Mouse (Mus musculus) gastrocnemius, adult 2 months (tissue): ENCODE data around the gene AB124611. TPM values are rescaled to one million over a fixed set of nuclear protein-coding genes. Genes with fewer than 3 reads are reported as not detected.
A peak's percentile ranks its signal among the peaks of the same experiment; 100 is the strongest.
"Not testable (repeated sequence)": the region's sequence is repeated elsewhere in the genome, so short reads cannot be mapped to it uniquely, and the experiment has no call there.

Source experiments
- DNase-seq: peaks from one replicate; pipeline ENCODE4 v3.0.0; 2022
- H3K27ac ChIP-seq: fragments of 200-600 bp; 2 replicates; pipeline ENCODE4 v1.8.1; 2022; ENCODE audit warnings: mild to moderate bottlenecking
- H3K4me3 ChIP-seq: fragments of 200-600 bp; 2 replicates; pipeline ENCODE4 v1.8.1; 2022; ENCODE audit warnings: mild to moderate bottlenecking, moderate library complexity
- CTCF ChIP-seq: fragments of 200-600 bp; IDR thresholded peaks from 2 replicates; pipeline ENCODE4 v1.8.1; 2022; ENCODE audit warnings: antibody characterized with exemption, mild to moderate bottlenecking, moderate library complexity
- intact Hi-C: fragments of 180-260 bp; cut with DNase I; formaldehyde crosslinking; loops from one replicate; pipeline ENCODE4 v1.15.1; 2025
- long read RNA-seq, 2 experiments: library from polyadenylated mRNA; stranded (forward); transcript quantifications; one replicate each; pipeline ENCODE4 v2.0.0; 2021
- total RNA-seq, 2 experiments: library from RNA; stranded (reverse); gene quantifications; 2 replicates each; pipeline ENCODE4 v1.2.3; 2021

AB124611 gene
- 1 to 10 TPM in 1 of 2 experiments, under 1 TPM in 1; 0.74 to 1.3 TPM for total RNA-seq
- long read RNA-seq, experiment 1: 0 reads
- long read RNA-seq, experiment 2: 0 reads

DNA sequence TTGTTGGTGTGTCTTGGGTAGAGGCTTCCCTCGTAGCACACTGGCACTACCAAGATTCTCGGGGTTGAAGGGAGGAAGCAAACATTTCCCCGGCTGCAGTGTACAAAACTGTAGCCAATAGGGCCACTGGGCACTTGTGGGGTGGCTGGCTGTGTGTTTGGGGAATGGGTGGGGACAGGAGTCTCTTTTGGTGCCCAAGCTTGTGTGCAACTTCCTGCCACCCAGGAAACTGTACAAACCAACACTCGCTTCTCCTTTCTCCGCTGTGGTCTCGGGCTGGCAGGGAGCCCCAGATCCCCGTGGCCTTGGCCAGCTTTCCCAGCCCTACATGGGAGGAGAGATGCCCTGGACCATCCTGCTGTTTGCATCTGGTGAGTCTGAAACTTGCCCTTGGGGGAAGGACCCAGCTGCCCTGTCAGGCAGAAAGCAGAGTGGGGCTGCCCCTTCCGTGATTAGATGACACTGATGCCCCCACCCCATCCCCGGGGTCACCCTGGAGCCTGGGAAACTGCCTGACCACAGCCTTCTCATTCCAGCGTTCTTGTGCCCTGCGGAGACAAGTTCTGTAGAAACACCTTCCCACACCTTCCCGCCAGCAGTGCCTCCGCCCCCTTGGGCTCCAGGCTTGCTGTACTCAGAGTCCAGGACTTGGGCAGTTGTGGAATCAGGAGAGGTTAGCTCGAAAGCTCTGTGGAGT is at the start of gene AB124611:
AB124611 (plus strand) TSS at position 240 of the 697 bp plus-strand sequence.
- intact Hi-C loops: no loop called here
- peak within 1 kb of the TSS; percentile 47 for H3K4me3 ChIP-seq
- DNase-seq: no peak
- H3K27ac ChIP-seq: peak within 1 kb of the TSS; percentile 40; the same call in 1 of the 2 replicates
- TF ChIP-seq CTCF: no peak

GRCm38 (mm10) chr9:21477707-21478106 is 48.3 kb upstream of the AB124611 start:
- DNase-seq: no peak
- no peak overlapping the region for H3K4me3 ChIP-seq
- TF ChIP-seq CTCF: no peak; the same call in 1 of the 2 replicates
- H3K27ac ChIP-seq: no peak overlapping the region
- intact Hi-C loops: no loop called here

- no peak overlapping the region for H3K4me3 ChIP-seq
- H3K27ac ChIP-seq: no peak overlapping the region
- intact Hi-C loops: no loop called here
- no peak for TF ChIP-seq CTCF
- DNase-seq: no peak
Observed at GRCm38 (mm10) chr9:21484065-21484464, 41.9 kb upstream of the AB124611 start.

- H3K4me3 ChIP-seq, H3K27ac ChIP-seq, intact Hi-C loops, DNase-seq: not testable (repeated sequence)
Observed at GRCm38 (mm10) chr9:21488246-21488645, 37.7 kb upstream of the AB124611 start.

DNA sequence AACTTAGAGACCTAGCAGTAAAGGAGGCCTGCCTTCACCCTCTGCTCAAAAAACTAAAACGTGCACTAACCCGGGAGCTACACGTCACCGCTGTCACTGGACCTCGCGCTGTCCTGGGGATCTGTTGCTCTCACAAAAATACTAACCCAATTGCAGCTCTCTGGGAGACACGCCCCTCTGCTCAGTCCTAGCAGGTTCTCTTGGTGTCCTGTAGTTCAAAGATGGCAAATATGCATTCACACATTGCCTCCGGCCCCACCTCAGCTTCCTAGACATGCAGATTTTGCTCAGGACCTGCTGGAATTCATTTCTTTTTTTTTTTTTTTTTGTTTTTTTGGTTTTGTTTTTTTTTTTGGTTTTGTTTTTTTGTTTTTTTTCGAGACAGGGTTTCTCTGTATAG is 35.3 kb upstream of the AB124611 start:
- peak; percentile 10 for DNase-seq
- Histone ChIP-seq H3K4me3 (no peak overlapping the region), H3K27ac (no peak overlapping the region)
- intact Hi-C loops: no loop called here
- no peak for TF ChIP-seq CTCF

DNA sequence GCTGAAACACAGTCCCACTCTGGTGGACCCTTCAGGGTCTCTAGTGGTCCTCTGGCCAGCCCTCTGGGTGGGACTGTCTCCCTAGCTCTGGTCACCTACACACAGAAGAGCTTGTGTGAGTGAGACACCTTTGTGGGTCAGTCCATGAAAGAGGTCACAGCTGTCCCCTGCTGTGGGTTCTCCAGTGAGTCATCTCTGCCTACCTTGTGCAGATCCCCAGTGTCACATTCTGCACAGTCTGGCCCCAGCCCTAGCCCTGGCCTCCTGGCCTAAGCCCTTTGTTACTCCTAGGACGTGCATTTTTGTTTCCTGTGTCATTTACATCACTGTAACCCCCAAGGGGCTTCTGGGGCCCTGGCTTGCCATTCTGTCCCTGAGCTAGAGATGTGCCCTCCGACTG is 32.1 kb upstream of the AB124611 start:
- TF ChIP-seq CTCF: no peak
- H3K4me3 ChIP-seq: peak overlapping the region; percentile 65; the same call in 1 of the 2 replicates
- intact Hi-C loops: no loop called here
- peak overlapping the region; percentile 84; the same call in 1 of the 2 replicates for H3K27ac ChIP-seq
- DNase-seq: no peak

GRCm38 (mm10) chr9:21494726-21495125 is 31.2 kb upstream of the AB124611 start:
- intact Hi-C loops: no loop called here
- peak overlapping the region; percentile 65 for H3K4me3 ChIP-seq
- peak overlapping the region; percentile 84 for H3K27ac ChIP-seq
- DNase-seq: no peak
- TF ChIP-seq CTCF: no peak

DNA sequence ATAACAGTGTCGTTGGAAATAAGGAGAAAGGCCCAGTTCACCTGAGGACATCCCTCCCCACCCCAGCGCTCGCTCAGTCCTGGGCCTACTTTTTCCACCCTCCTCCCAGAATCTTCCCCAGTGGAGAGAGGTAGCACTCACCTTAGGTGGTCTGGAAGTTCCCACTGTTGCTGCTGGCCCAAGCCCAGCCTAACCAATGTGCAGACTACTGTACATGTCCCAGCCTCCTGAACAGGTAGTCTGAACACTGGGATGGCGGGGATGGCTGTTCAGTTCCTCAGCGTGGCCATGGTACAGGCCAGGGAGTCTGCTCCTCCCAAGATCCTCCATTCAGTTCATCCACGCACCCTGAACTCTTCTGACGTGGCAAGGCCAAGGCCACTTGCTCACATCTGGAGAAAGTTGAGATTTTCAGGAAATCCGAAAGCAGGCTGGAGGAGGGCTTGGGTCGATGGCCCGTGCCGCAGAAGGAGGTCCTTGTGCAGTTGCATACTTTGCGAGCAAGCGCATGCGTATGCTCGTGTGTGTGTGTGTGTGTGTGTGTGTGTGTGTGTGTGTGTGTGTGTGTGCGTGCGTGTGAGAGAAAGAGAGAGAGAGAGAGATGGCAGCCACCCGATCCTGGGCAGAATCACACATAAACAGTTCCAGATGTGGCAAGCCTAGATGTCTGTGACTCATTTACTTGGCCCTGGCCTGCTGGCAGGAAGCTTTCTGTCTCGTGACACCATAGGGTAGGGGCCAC is 29.5 kb upstream of the AB124611 start:
- peak overlapping the region; percentile 84 for H3K27ac ChIP-seq
- DNase-seq: peak; percentile 85
- intact Hi-C loops: no loop called here
- peak overlapping the region; percentile 65 for H3K4me3 ChIP-seq
- TF ChIP-seq CTCF: no peak

DNA sequence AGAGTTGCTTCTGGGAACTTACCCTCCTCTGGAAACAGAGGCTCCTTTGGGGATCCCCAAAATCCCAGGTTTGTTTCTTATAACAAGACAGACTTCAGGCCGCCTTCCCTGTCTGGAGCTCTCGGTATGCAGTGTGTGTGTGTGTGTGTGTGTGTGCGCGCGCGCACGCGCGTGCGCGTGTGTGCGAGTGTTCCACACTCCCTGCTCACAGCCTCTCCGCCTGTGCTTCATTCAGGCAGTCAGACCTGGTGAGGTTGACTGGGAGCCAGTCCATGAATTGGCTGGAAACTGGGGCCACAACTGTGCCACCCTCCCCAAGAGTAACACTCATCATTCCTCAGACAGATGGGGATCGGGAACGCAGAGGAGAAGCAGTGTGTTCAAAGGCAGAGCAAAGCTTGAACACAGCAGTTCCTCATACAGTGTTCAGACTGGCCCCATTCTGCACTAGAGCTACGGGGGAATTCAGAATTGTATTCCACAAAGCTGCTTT is 28.9 kb upstream of the AB124611 start:
- Histone ChIP-seq H3K4me3 (peak overlapping the region; percentile 65), H3K27ac (peak overlapping the region; percentile 80)
- no peak for TF ChIP-seq CTCF
- intact Hi-C loops: no loop called here
- no peak for DNase-seq

GRCm38 (mm10) chr9:21497664-21498063 is 28.3 kb upstream of the AB124611 start:
- DNase-seq: no peak
- H3K27ac ChIP-seq: peak overlapping the region; percentile 80
- intact Hi-C loops: no loop called here

GRCm38 (mm10) chr9:21498284-21498902 is 27.6 kb upstream of the AB124611 start:
- H3K27ac ChIP-seq: peak overlapping the region; percentile 80; the same call in 1 of the 2 replicates
- intact Hi-C loops: no loop called here
- DNase-seq: no peak
- no peak for TF ChIP-seq CTCF
- H3K4me3 ChIP-seq: no peak overlapping the region

More at GRCm38 (mm10) chr9:21497664-21498063, 28.3 kb upstream of the AB124611 start:
- TF ChIP-seq CTCF: no peak
- H3K4me3 ChIP-seq: peak overlapping the region; percentile 65

DNA sequence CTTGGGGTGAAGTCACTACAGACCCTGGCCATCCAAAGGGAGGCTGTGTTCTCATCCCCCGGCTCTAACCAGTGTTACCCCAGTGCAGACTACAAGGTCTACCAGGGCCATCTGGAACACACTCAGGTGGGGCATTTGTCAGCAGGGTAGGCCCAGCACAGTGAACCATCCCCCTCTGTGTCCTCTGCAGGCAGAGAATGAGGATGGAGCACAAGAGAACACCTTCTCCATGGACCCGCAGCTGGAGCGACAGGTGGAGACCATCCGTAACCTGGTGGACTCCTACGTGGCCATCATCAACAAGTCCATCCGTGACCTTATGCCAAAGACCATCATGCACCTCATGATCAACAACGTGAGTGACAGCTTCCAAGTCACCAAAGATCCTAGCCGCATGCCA is 22.6 kb upstream of the AB124611 start:
- no peak overlapping the region for H3K27ac ChIP-seq
- no peak overlapping the region for H3K4me3 ChIP-seq
- no peak for TF ChIP-seq CTCF
- intact Hi-C loops: no loop called here
- peak; percentile 9 for DNase-seq

- Histone ChIP-seq H3K4me3 (no peak overlapping the region), H3K27ac (no peak overlapping the region)
- no peak for DNase-seq
- no peak for TF ChIP-seq CTCF
- intact Hi-C loops: no loop called here
Observed at GRCm38 (mm10) chr9:21505767-21506166, 20.2 kb upstream of the AB124611 start.
